Mouse (Mus musculus) gastrocnemius, adult 2 months (tissue): Measurements from ENCODE around the gene Fndc3b. TPM values are rescaled to one million over a fixed set of nuclear protein-coding genes. Genes with fewer than 3 reads are reported as not detected.
A peak's percentile ranks its signal among the peaks of the same experiment; 100 is the strongest.

Experiments used
- DNase-seq: peaks from one replicate; pipeline ENCODE4 v3.0.0; 2022
- H3K27ac ChIP-seq: fragments of 200-600 bp; 2 replicates; pipeline ENCODE4 v1.8.1; 2022; ENCODE audit warnings: mild to moderate bottlenecking
- H3K4me3 ChIP-seq: fragments of 200-600 bp; 2 replicates; pipeline ENCODE4 v1.8.1; 2022; ENCODE audit warnings: mild to moderate bottlenecking, moderate library complexity
- CTCF ChIP-seq: fragments of 200-600 bp; IDR thresholded peaks from 2 replicates; pipeline ENCODE4 v1.8.1; 2022; ENCODE audit warnings: antibody characterized with exemption, mild to moderate bottlenecking, moderate library complexity
- intact Hi-C: fragments of 180-260 bp; cut with DNase I; formaldehyde crosslinking; loops from one replicate; pipeline ENCODE4 v1.15.1; 2025
- long read RNA-seq, 2 experiments: library from polyadenylated mRNA; stranded (forward); transcript quantifications; one replicate each; pipeline ENCODE4 v2.0.0; 2021
- total RNA-seq, 2 experiments: library from RNA; stranded (reverse); gene quantifications; 2 replicates each; pipeline ENCODE4 v1.2.3; 2021

Gene Fndc3b
- total RNA-seq: 10 to 100 TPM; 13.8 to 24.9 TPM
- long read RNA-seq, experiment 1, full-length matches to known transcripts: 2 of 11 reads
- long read RNA-seq, experiment 1, partial matches to known transcripts: 0 of 11 reads
- long read RNA-seq, experiment 1, other reads (novel, unspliced or antisense): 9 of 11 reads
- long read RNA-seq, experiment 2, full-length matches to known transcripts: 1 of 3 reads
- long read RNA-seq, experiment 2, partial matches to known transcripts: 0 of 3 reads
- long read RNA-seq, experiment 2, other reads (novel, unspliced or antisense): 2 of 3 reads

DNA sequence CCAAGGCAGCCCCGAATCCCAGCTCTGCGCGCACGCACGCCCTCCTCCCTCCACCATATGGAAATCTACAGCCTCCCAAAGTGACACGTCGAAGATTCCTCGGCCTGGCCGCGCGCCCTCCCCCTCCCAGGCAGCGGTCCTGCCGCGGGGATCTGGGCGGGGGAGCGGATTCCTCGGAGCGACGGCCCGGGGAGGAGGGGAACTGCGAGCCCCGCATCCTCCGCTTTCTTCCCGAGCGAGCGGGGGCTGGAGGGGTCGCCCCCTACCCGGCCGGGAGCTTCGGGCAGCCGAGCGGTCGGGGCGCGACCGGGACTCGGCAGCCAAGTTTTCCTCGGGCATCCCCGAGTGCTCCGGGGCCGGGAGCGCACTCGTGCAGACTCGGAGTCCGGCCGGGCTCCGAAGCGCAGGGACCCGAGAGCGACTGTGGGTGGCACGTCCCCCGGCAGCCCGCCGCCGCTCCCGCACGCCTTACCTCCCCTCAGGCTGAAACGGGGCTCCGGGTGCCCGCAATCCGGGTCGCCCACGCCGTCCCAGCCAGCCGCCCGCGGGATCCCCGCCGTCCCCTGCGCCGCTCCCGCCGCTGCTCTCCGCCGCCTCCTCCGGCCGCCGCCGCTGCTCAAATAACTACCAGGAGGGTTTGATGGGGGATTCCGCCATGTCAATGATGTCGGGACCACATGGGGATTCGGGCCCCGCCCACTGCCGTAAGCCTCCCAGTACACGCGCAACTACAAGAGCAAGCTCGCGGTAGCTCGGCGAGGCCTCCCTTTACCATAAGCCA lies at the start of gene Fndc3b:
TSS of gene Fndc3b (minus strand) at position 660 of the 781 bp plus-strand sequence.
- intact Hi-C loops: no loop called here
- peak; percentile 95 for DNase-seq
- Histone ChIP-seq H3K4me3 (peak within 1 kb of the TSS; percentile 90), H3K27ac (peak within 1 kb of the TSS; percentile 95)
- peak; percentile 33; the same call in 1 of the 2 replicates for TF ChIP-seq CTCF

DNA sequence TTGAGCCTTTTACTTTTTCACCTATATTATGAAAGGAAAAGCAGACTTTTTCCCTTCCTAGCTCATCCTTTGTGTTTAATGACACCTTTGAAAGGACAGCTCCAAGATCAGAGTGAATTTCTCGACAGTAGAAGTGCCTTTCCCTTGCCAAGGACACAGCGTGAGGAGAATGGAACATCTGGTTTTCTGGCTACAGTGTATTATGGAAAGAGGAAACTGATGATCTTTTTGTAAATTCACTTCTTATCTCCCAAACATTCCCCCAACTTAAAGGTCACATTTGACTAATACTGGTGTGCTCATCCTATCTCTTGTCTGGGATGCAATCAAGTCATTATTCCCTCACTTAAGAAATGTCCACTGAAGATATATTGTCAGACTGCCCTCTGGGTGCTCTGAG lies 49.2 kb upstream of the Fndc3b start:
- no peak for TF ChIP-seq CTCF
- DNase-seq: no peak
- intact Hi-C loops: no loop called here
- H3K4me3 ChIP-seq: no peak overlapping the region
- H3K27ac ChIP-seq: no peak overlapping the region

DNA sequence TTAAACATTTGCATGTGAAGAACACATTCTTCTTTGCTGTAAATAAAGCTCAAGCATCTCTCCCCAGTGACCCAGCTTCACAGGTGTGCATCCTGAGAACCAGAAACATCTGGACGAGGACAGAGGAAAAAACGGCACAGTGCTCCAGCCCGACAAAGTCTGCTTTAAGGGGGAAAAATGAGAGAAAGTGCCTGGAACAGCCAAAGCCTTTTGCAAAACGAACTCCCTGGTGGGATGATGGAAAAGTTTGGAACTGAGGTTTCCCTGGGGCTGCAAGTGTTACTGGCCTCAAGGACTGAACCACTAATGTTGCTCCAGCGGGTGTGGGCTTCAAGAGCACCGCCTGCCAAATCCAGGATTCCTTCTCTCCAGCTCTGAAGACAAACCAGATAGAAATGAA lies 47.9 kb upstream of the Fndc3b start:
- TF ChIP-seq CTCF: no peak
- intact Hi-C loops: no loop called here
- H3K4me3 ChIP-seq: peak overlapping the region; percentile 21; the same call in 1 of the 2 replicates
- DNase-seq: peak; percentile 69
- H3K27ac ChIP-seq: peak overlapping the region; percentile 58

DNA sequence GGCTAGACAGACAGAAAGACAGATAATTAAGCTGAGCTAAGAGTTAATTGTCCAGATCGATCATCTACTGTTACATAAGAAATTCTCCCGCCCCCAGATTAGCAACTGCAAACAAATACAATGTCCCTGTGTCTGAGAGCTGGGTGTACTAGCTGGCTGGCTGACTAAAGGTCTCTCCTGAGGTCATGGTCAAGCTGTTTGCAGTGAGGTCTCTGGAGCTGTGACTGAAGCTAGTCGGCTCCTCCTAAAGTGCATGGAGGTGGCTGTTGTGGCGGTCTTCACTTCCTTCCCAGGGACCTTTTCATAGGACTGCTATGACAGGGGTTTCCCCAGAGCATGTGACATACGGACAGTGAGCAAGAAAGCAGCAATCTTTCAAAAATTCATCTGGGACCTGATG lies 40.5 kb upstream of the Fndc3b start:
- H3K4me3 ChIP-seq: no peak overlapping the region
- H3K27ac ChIP-seq: no peak overlapping the region
- intact Hi-C loops: no loop called here
- no peak for DNase-seq
- TF ChIP-seq CTCF: no peak

DNA sequence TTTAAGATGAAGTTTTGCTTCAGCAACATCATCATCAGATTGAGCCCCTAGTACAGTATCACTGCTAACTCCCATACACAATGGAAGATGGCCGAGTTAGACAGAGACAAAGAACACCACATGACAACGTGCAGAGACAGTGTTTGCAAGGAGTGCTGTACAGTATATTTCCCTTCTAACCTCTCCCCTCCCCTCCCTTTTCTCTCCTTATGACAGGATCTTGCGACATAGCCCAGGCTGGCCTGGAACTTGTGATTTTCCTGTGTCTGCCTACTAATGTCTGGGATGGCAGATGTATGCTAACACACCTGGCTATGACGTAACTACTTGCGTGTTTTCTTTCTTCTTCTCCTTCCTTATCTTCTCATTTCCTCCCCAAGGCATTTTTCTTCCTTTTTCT lies 40.0 kb upstream of the Fndc3b start:
- no peak overlapping the region for H3K27ac ChIP-seq
- intact Hi-C loops: no loop called here
- H3K4me3 ChIP-seq: no peak overlapping the region
- DNase-seq: no peak
- no peak for TF ChIP-seq CTCF

GRCm38 (mm10) chr3:27745651-27746050 lies 34.5 kb upstream of the Fndc3b start:
- intact Hi-C loops: no loop called here
- Histone ChIP-seq H3K27ac (no peak overlapping the region), H3K4me3 (no peak overlapping the region)
- no peak for TF ChIP-seq CTCF
- no peak for DNase-seq

GRCm38 (mm10) chr3:27744754-27745153 lies 33.6 kb upstream of the Fndc3b start:
- Histone ChIP-seq H3K27ac (no peak overlapping the region), H3K4me3 (no peak overlapping the region)
- TF ChIP-seq CTCF: no peak
- intact Hi-C loops: no loop called here
- DNase-seq: no peak

DNA sequence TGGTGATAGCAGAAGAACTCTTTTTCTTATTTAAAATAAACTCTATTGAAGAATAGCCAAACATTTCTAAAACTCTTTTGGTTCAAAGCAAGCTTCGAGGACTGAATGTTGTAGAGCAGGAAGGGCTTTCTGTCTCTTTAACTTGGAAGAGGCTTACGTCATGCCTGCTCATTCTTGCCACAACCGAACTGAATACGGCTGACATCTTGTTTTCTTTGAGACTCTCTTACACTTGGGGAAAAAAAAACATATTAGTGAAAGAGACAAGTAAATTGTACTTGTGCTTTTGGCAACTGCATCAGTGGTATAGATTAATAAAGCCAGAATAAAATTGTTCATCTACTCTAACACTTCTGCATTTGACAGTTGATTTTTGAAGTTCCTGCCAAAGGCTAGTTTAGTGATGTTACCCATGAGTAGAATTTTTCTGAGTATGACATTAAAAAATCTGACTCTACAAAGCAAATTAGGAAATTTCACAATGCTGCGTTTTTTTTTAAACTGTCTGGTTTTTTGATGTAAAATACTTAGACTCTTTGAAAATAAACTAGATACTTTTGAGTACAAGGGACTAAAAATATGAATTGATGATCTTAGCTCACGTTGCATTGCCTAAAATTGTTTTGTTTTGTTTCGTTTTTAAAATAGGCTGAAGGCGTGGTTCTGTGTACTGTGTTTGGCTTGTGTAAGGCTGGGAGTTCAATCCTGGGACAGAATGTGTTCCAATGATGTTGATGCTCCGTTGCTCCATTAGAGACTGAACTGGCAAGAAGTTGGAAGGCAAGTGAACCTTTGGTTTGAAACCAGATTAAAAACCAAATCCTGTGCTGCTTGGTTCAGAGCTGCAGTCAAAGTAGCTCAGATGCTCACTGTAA lies 32.4 kb upstream of the Fndc3b start:
- no peak for TF ChIP-seq CTCF
- peak overlapping the region; percentile 44 for H3K27ac ChIP-seq

GRCm38 (mm10) chr3:27742124-27742523 lies 31.0 kb upstream of the Fndc3b start:
- H3K4me3 ChIP-seq: no peak overlapping the region

More for the DNA sequence above, 32.4 kb upstream of the Fndc3b start:
- H3K4me3 ChIP-seq: no peak overlapping the region
- DNase-seq: no peak
- intact Hi-C loops: no loop called here

DNA sequence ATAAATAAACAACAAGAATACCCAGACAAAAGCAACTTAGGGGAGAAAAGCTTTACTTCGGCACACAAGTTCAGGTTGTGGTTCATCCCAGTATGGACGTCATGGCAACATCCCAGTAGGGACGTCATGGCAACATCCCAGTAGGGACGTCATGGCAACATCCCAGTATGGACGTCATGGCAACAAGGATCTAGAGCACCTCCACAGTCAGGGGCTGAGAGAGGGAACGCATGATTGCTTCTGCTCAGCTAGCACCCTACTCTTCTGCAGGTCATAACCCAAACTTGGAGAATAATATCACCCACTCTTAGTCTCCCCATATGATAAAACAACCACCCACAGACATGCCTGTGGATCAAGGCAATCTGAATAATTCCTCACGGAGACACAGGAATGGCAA lies 29.0 kb upstream of the Fndc3b start:
- no peak for DNase-seq
- H3K27ac ChIP-seq: no peak overlapping the region
- no peak overlapping the region for H3K4me3 ChIP-seq
- intact Hi-C loops: no loop called here
- TF ChIP-seq CTCF: no peak

More at GRCm38 (mm10) chr3:27742124-27742523, 31.0 kb upstream of the Fndc3b start:
- DNase-seq: no peak
- no peak for TF ChIP-seq CTCF
- intact Hi-C loops: no loop called here
- no peak overlapping the region for H3K27ac ChIP-seq

DNA sequence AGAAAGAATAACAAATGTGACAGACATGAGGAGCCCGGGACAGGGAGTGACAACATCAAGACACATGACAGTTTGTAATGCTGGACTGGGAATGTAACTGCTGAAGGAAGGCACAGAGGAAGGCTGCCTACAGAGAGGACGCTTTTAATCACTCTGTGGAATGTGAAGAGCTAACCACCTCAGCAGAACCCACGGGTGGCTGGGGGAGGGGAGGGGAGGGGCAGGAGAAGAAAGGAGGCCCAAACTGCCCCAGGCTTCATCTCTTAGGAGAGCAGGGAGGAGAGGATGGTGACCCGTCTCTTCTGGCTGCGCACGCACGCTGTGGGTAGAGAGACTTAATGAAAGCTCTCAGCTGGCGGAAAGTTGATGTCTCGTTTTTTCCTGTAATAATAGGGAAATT lies 25.1 kb upstream of the Fndc3b start:
- Histone ChIP-seq H3K4me3 (no peak overlapping the region), H3K27ac (no peak overlapping the region)
- no peak for TF ChIP-seq CTCF
- DNase-seq: no peak
- intact Hi-C loops: no loop called here

DNA sequence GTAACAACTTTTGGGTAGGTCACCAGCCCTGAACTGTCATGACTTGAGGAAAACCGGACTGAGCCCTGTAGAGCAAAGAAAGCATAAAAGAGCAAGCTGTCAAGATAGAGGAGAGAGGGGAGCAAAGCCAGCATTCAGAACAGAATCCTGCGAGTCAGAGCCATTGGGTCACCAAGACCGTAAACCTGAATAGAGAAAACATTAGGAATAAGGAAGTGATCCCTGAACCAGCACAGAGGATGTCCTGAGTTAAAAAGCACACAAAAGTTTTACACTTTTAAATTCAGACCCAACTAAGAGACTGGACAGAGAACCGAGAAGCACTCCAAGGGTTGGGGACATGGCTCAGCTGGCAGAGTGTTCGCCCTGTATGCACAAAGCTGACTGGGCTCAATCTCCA lies 24.0 kb upstream of the Fndc3b start:
- Histone ChIP-seq H3K4me3 (no peak overlapping the region), H3K27ac (no peak overlapping the region)
- no peak for DNase-seq
- intact Hi-C loops: no loop called here
- TF ChIP-seq CTCF: no peak
